Mouse (Mus musculus): ENCODE measurements around the gene Capn2. TPM values are rescaled to one million over a fixed set of nuclear protein-coding genes. Genes with fewer than 3 reads are reported as not detected.

Capn2 gene
- polyA plus RNA-seq, 1 experiment: 2.4 TPM

GRCm38 (mm10) chr1:182475005-182475796 lies 42.2 kb downstream of the Capn2 start:
- no peaks in the 10 kb centered on the region for H3K36me3 ChIP-seq (ENCODE audit: control insufficient read depth, insufficient read depth, low read length)
- H3K4me3 ChIP-seq (ENCODE audit: control insufficient read depth, low read depth, low read length): no peak overlapping the region
- TF ChIP-seq POLR2A (IDR thresholded peaks at IDR 0.05; ENCODE audit: control insufficient read depth, low read depth, low read length): no peak
- no peak for TF ChIP-seq CTCF (IDR thresholded peaks at IDR 0.05; ENCODE audit: control insufficient read depth, insufficient read depth, insufficient replicate concordance, low read depth, low read length)
- no peak overlapping the region for H3K27ac ChIP-seq (ENCODE audit: control insufficient read depth, insufficient read depth, low read depth, low read length)
- no peaks in the 10 kb centered on the region for H3K27me3 ChIP-seq (ENCODE audit: control insufficient read depth, insufficient read depth, low read length)
- H3K4me1 ChIP-seq (ENCODE audit: control insufficient read depth, insufficient read depth, low read length): no peaks in the 10 kb centered on the region

DNA sequence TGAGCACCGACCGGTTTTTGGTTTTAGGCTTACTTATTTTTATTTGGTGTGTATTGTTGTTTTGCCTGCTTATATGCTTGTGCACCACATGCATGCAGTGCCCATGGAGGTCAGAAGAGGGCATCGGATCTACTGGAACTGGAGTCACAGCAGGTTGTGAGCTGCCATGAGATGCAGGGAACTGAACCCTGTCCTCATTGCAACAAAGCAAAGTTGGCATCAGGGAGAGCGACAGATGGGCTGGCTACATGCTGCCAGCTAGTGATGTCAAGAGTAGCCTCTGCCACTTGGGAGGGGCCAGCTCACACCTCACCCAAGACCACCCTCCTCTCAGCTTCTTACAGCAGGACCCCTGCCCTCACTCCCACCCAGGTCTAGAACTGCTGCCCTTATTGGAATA lies 51.4 kb downstream of the Capn2 start:
- no peaks in the 10 kb centered on the region; the same call in none of the 2 replicates for H3K4me1 ChIP-seq (ENCODE audit: control insufficient read depth, insufficient read depth, low read length)
- peaks cover 3% of the 10 kb centered on the region; the same call in 1 of the 2 replicates for H3K36me3 ChIP-seq (ENCODE audit: control insufficient read depth, insufficient read depth, low read length)
- H3K4me3 ChIP-seq (ENCODE audit: control insufficient read depth, low read depth, low read length): no peak overlapping the region
- no peak for TF ChIP-seq CTCF (IDR thresholded peaks at IDR 0.05; ENCODE audit: control insufficient read depth, insufficient read depth, insufficient replicate concordance, low read depth, low read length)
- no peak for TF ChIP-seq POLR2A (IDR thresholded peaks at IDR 0.05; ENCODE audit: control insufficient read depth, low read depth, low read length)
- H3K27ac ChIP-seq (ENCODE audit: control insufficient read depth, insufficient read depth, low read depth, low read length): no peak overlapping the region
- H3K27me3 ChIP-seq (ENCODE audit: control insufficient read depth, insufficient read depth, low read length): no peaks in the 10 kb centered on the region

DNA sequence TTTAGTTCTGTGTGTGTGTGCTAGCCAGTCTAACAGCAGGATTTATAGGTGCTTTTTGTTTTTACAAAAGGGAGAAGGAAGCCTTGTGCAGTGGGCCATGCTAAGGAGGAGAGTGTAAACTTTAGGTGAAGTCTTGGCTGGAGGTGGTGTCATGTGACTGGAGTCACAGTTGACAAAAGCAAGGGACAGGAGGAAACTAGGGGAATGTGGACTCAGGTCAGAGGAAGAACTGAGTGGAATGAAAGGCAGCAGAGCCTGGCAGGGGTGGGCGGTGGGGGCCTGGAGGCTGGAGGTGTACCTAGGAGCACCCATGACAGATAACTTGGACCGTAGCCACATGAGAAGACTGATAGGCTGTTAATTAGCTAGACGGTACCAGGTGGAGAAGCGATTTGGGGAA lies 52.1 kb downstream of the Capn2 start:
- H3K27ac ChIP-seq (ENCODE audit: control insufficient read depth, insufficient read depth, low read depth, low read length): no peak overlapping the region
- H3K27me3 ChIP-seq (ENCODE audit: control insufficient read depth, insufficient read depth, low read length): no peaks in the 10 kb centered on the region
- H3K4me3 ChIP-seq (ENCODE audit: control insufficient read depth, low read depth, low read length): no peak overlapping the region
- H3K4me1 ChIP-seq (ENCODE audit: control insufficient read depth, insufficient read depth, low read length): no peaks in the 10 kb centered on the region; the same call in none of the 2 replicates
- no peak for TF ChIP-seq CTCF (IDR thresholded peaks at IDR 0.05; ENCODE audit: control insufficient read depth, insufficient read depth, insufficient replicate concordance, low read depth, low read length)
- TF ChIP-seq POLR2A (IDR thresholded peaks at IDR 0.05; ENCODE audit: control insufficient read depth, low read depth, low read length): no peak
- peaks cover 3% of the 10 kb centered on the region; the same call in 1 of the 2 replicates for H3K36me3 ChIP-seq (ENCODE audit: control insufficient read depth, insufficient read depth, low read length)

GRCm38 (mm10) chr1:182461813-182462212 lies 55.6 kb downstream of the Capn2 start:
- Histone ChIP-seq H3K27ac (ENCODE audit: control insufficient read depth, insufficient read depth, low read depth, low read length) (no peak overlapping the region), H3K36me3 (ENCODE audit: control insufficient read depth, insufficient read depth, low read length) (peaks cover 3% of the 10 kb centered on the region), H3K27me3 (ENCODE audit: control insufficient read depth, insufficient read depth, low read length) (no peaks in the 10 kb centered on the region), H3K4me3 (ENCODE audit: control insufficient read depth, low read depth, low read length) (no peak overlapping the region), H3K4me1 (ENCODE audit: control insufficient read depth, insufficient read depth, low read length) (no peaks in the 10 kb centered on the region; the same call in none of the 2 replicates)
- TF ChIP-seq CTCF (IDR thresholded peaks at IDR 0.05; ENCODE audit: control insufficient read depth, insufficient read depth, insufficient replicate concordance, low read depth, low read length) (no peak), POLR2A (IDR thresholded peaks at IDR 0.05; ENCODE audit: control insufficient read depth, low read depth, low read length) (no peak)

- Histone ChIP-seq H3K4me3 (ENCODE audit: control insufficient read depth, low read depth, low read length) (no peak overlapping the region), H3K27ac (ENCODE audit: control insufficient read depth, insufficient read depth, low read depth, low read length) (no peak overlapping the region), H3K36me3 (ENCODE audit: control insufficient read depth, insufficient read depth, low read length) (peaks cover 3% of the 10 kb centered on the region), H3K4me1 (ENCODE audit: control insufficient read depth, insufficient read depth, low read length) (no peaks in the 10 kb centered on the region; the same call in none of the 2 replicates), H3K27me3 (ENCODE audit: control insufficient read depth, insufficient read depth, low read length) (no peaks in the 10 kb centered on the region)
- TF ChIP-seq CTCF (IDR thresholded peaks at IDR 0.05; ENCODE audit: control insufficient read depth, insufficient read depth, insufficient replicate concordance, low read depth, low read length) (no peak), POLR2A (IDR thresholded peaks at IDR 0.05; ENCODE audit: control insufficient read depth, low read depth, low read length) (no peak)
Observed at GRCm38 (mm10) chr1:182461261-182461660, 56.1 kb downstream of the Capn2 start.

DNA sequence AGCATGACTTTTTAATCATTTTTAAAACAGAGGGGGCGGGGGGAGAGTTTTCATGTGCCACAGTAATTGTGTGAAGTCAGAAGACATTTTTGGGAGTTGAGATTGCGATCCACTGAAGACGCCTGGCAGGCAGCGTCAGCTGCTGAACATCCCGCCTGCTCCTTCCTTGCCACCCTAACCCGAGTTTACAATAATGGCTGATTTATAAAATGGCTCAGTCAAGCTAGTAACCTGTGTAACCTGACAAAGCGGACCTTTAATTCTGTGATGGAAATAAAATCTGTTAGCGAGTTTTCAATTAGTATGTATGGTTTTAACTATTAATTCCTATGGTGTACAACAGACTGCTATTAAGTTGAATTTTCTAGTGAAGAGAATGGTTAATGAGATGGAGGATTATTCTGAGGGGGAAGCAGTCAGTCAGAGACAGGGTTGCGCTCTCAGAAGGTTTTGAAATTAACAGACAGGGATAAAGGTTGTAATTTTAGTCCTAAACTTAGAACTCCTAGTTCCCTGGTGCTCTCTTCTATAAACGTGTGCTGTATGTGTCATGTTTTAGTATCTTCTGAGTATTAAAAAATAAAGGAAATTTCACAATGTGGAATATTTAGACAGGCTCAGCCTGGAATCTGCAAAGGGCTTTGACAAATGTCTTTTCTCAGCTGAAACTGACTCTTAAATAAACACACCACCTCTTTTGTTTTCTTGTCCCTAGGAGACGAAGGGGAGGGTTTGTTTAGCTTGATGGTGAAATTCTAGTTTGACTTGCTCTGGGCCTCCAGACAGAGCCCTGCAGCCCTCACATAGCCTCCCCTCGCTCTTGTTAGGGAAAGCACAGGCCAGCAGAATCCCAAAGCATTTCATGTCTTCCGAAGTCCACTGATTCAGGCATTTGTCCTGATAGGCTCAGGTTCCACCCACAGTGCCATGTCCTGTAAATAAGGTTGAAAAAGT lies 56.8 kb downstream of the Capn2 start:
- TF ChIP-seq POLR2A (IDR thresholded peaks at IDR 0.05; ENCODE audit: control insufficient read depth, low read depth, low read length): no peak
- TF ChIP-seq CTCF (IDR thresholded peaks at IDR 0.05; ENCODE audit: control insufficient read depth, insufficient read depth, insufficient replicate concordance, low read depth, low read length): no peak

GRCm38 (mm10) chr1:182459436-182459835 lies 58.0 kb downstream of the Capn2 start:
- TF ChIP-seq CTCF (IDR thresholded peaks at IDR 0.05; ENCODE audit: control insufficient read depth, insufficient read depth, insufficient replicate concordance, low read depth, low read length) (no peak), POLR2A (IDR thresholded peaks at IDR 0.05; ENCODE audit: control insufficient read depth, low read depth, low read length) (no peak)
- no peak overlapping the region for H3K27ac ChIP-seq (ENCODE audit: control insufficient read depth, insufficient read depth, low read depth, low read length)
- H3K4me3 ChIP-seq (ENCODE audit: control insufficient read depth, low read depth, low read length): no peak overlapping the region
- H3K27me3 ChIP-seq (ENCODE audit: control insufficient read depth, insufficient read depth, low read length): no peaks in the 10 kb centered on the region
- H3K36me3 ChIP-seq (ENCODE audit: control insufficient read depth, insufficient read depth, low read length): peaks cover 3% of the 10 kb centered on the region
- H3K4me1 ChIP-seq (ENCODE audit: control insufficient read depth, insufficient read depth, low read length): no peaks in the 10 kb centered on the region; the same call in 1 of the 2 replicates

More for the DNA sequence above, 56.8 kb downstream of the Capn2 start:
- Histone ChIP-seq H3K4me1 (ENCODE audit: control insufficient read depth, insufficient read depth, low read length) (no peaks in the 10 kb centered on the region; the same call in 1 of the 2 replicates), H3K4me3 (ENCODE audit: control insufficient read depth, low read depth, low read length) (no peak overlapping the region), H3K36me3 (ENCODE audit: control insufficient read depth, insufficient read depth, low read length) (peaks cover 3% of the 10 kb centered on the region), H3K27me3 (ENCODE audit: control insufficient read depth, insufficient read depth, low read length) (no peaks in the 10 kb centered on the region), H3K27ac (ENCODE audit: control insufficient read depth, insufficient read depth, low read depth, low read length) (no peak overlapping the region)
